ENCODE assay signal across 24 mouse cellular contexts in the genomic region with DNA sequence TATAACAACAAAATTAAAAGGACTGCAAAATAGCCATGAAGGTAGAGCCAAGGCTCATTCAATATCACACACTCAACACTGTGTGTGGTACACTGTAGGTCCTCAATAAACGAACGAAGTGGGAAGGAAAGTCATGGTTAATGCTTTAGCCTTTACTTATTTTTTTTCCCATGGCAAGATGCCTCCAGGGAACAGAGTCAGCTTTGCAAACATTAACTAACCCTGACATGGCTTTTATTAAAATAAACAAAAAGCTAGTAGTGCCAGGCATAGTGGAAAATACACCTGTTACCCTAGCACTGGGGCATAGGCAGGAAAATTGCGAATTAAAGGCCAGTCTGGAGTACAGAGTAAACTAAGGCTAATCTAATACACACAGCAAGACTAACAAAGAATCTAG. TPM values are rescaled to one million over a fixed set of nuclear protein-coding genes. Genes with fewer than 3 reads are reported as not detected.
DNase-seq lines count a peak whose midpoint lies in the region; ATAC-seq and TF ChIP-seq lines count a peak whose summit lies in the region.
"Had no signal": no experiment of that assay in that cellular context is flagged by ENCODE, and none has a peak within 500 bp of the region (broad histone marks: within the 10 kb centered on the region; RNA-seq: fewer than 3 reads in every experiment).

No protein-coding gene starts in this region.

- no peaks in the 10 kb centered on the region for H3K79me2 ChIP-seq in liver, adult 2 months (ENCODE audit: control insufficient read depth, insufficient read depth, low read length)

- H3K4me2 ChIP-seq in intestine, embryonic 16.5 days (ENCODE audit: low read depth, low read length), result no peak overlapping the region
- no peak overlapping the region for H3K4me2 ChIP-seq in intestine, embryonic 15.5 days (replicated peaks)
- no peak overlapping the region for H3K4me2 ChIP-seq in liver, embryonic 11.5 days
- H3K4me2 ChIP-seq in kidney, embryonic 16.5 days (replicated peaks; ENCODE audit: low read depth, low read length), result no peak overlapping the region
- H3K4me2 ChIP-seq in stomach, embryonic 15.5 days, result no peak overlapping the region
- H3K4me2 ChIP-seq: embryonic facial prominence, embryonic 13.5 days; forebrain, embryonic 12.5 days; heart, embryonic 11.5 days; heart, embryonic 15.5 days had no signal

- WGBS in intestine, embryonic 16.5 days, result 73% methylated on average over 3 of the region's 3 CpGs
- WGBS in intestine, embryonic 15.5 days, result 82% methylated on average over 3 of the region's 3 CpGs
- WGBS in liver, adult 2 months, result 22% methylated on average over 3 of the region's 3 CpGs
- 84% methylated on average over 3 of the region's 3 CpGs for WGBS in liver, embryonic 11.5 days
- 64% methylated on average over 3 of the region's 3 CpGs for WGBS in kidney, embryonic 16.5 days
- 61% methylated on average over 3 of the region's 3 CpGs for WGBS in stomach, embryonic 15.5 days

- H3K36me3 ChIP-seq in intestine, embryonic 16.5 days (ENCODE audit: control insufficient read depth, insufficient read depth, low read length), result no peaks in the 10 kb centered on the region
- H3K36me3 ChIP-seq in intestine, embryonic 15.5 days, result no peaks in the 10 kb centered on the region
- H3K36me3 ChIP-seq in liver, adult 2 months (ENCODE audit: control insufficient read depth, insufficient read depth, low read length), result peaks cover 15% of the 10 kb centered on the region
- H3K36me3 ChIP-seq in liver, embryonic 11.5 days (ENCODE audit: control insufficient read depth, insufficient read depth, low read length), result no peaks in the 10 kb centered on the region
- no peaks in the 10 kb centered on the region for H3K36me3 ChIP-seq in kidney, embryonic 16.5 days (ENCODE audit: insufficient read depth, low read length)
- H3K36me3 ChIP-seq in stomach, embryonic 15.5 days, result no peaks in the 10 kb centered on the region
- H3K36me3 ChIP-seq: embryonic facial prominence, embryonic 13.5 days; forebrain, embryonic 12.5 days; G1E; heart, embryonic 15.5 days; hindbrain, embryonic 10.5 days had no signal

- peak; percentile 74 for DNase-seq in liver, adult 2 months (ENCODE audit: extremely low read depth, low read depth, low spot score)
- no peak for DNase-seq in liver, embryonic 11.5 days (ENCODE audit: low spot score)
- no peak for DNase-seq in cerebellum, adult 11-12 months
- no peak for DNase-seq in heart, postnatal 4 days
- DNase-seq: adrenal gland, postnatal 10 days; B cell, adult 2 months; cerebellum, adult 18-20 months; cerebellum, adult 9-11 months; cerebellum, postnatal 36 days; gastrocnemius, postnatal 14 days; heart, adult 2 months; heart, postnatal 14 days had no signal

- H3K27me3 ChIP-seq in intestine, embryonic 16.5 days (replicated peaks; ENCODE audit: control insufficient read depth, insufficient read depth, low read length), result no peaks in the 10 kb centered on the region
- H3K27me3 ChIP-seq in intestine, embryonic 15.5 days (replicated peaks), result no peaks in the 10 kb centered on the region
- no peaks in the 10 kb centered on the region for H3K27me3 ChIP-seq in liver, adult 2 months (ENCODE audit: control insufficient read depth, insufficient read depth, low read length)
- H3K27me3 ChIP-seq in liver, embryonic 11.5 days (replicated peaks; ENCODE audit: control insufficient read depth, insufficient read depth, low read length), result no peaks in the 10 kb centered on the region
- H3K27me3 ChIP-seq in kidney, embryonic 16.5 days (ENCODE audit: insufficient read depth, low read length), result no peaks in the 10 kb centered on the region
- H3K27me3 ChIP-seq in stomach, embryonic 15.5 days (replicated peaks), result no peaks in the 10 kb centered on the region
- H3K27me3 ChIP-seq: embryonic facial prominence, embryonic 13.5 days; forebrain, embryonic 12.5 days; heart, embryonic 15.5 days had no signal

- H3K4me1 ChIP-seq in intestine, embryonic 16.5 days (ENCODE audit: control insufficient read depth, insufficient read depth, low read length), result no peaks in the 10 kb centered on the region
- H3K4me1 ChIP-seq in intestine, embryonic 15.5 days (replicated peaks), result no peaks in the 10 kb centered on the region
- peaks cover 1% of the 10 kb centered on the region; the same call in 1 of the 2 replicates for H3K4me1 ChIP-seq in liver, adult 2 months (ENCODE audit: control insufficient read depth, insufficient read depth, low read length)
- H3K4me1 ChIP-seq in liver, embryonic 11.5 days (replicated peaks; ENCODE audit: control insufficient read depth, insufficient read depth, low read length), result no peaks in the 10 kb centered on the region
- no peaks in the 10 kb centered on the region; the same call in 1 of the 2 replicates for H3K4me1 ChIP-seq in kidney, embryonic 16.5 days (ENCODE audit: insufficient read depth, low read length)
- H3K4me1 ChIP-seq in stomach, embryonic 15.5 days, result no peaks in the 10 kb centered on the region
- H3K4me1 ChIP-seq: embryonic facial prominence, embryonic 13.5 days; forebrain, embryonic 12.5 days; heart, embryonic 15.5 days; hindbrain, embryonic 10.5 days had no signal

- TF ChIP-seq POLR2A in liver, adult 2 months (IDR thresholded peaks at IDR 0.05; ENCODE audit: extremely low read depth, insufficient read depth, low read length), result no peak

- H3K9ac ChIP-seq in intestine, embryonic 16.5 days (ENCODE audit: low read depth, low read length), result no peak overlapping the region
- H3K9ac ChIP-seq in intestine, embryonic 15.5 days, result no peak overlapping the region
- no peak overlapping the region for H3K9ac ChIP-seq in liver, adult 2 months (ENCODE audit: low read depth, low read length)
- no peak overlapping the region for H3K9ac ChIP-seq in liver, embryonic 11.5 days (ENCODE audit: low read depth, low read length)
- H3K9ac ChIP-seq in kidney, embryonic 16.5 days (replicated peaks; ENCODE audit: low read length), result no peak overlapping the region
- H3K9ac ChIP-seq in stomach, embryonic 15.5 days, result no peak overlapping the region
- H3K9ac ChIP-seq: embryonic facial prominence, embryonic 13.5 days; forebrain, embryonic 12.5 days; heart, embryonic 15.5 days had no signal

- H3K9me3 ChIP-seq in intestine, embryonic 16.5 days (ENCODE audit: control insufficient read depth, low read length), result no peaks in the 10 kb centered on the region
- H3K9me3 ChIP-seq in intestine, embryonic 15.5 days, result no peaks in the 10 kb centered on the region
- H3K9me3 ChIP-seq in liver, embryonic 11.5 days (ENCODE audit: control insufficient read depth, low read length), result no peaks in the 10 kb centered on the region
- no peaks in the 10 kb centered on the region for H3K9me3 ChIP-seq in kidney, embryonic 16.5 days (ENCODE audit: low read length)
- H3K9me3 ChIP-seq in stomach, embryonic 15.5 days, result no peaks in the 10 kb centered on the region
- H3K9me3 ChIP-seq: embryonic facial prominence, embryonic 13.5 days; forebrain, embryonic 12.5 days; G1E; heart, embryonic 15.5 days; hindbrain, embryonic 10.5 days had no signal

- H3K4me3 ChIP-seq in intestine, embryonic 16.5 days (ENCODE audit: low read length), result no peak overlapping the region
- no peak overlapping the region for H3K4me3 ChIP-seq in intestine, embryonic 15.5 days (replicated peaks)
- no peak overlapping the region for H3K4me3 ChIP-seq in liver, adult 2 months (ENCODE audit: insufficient read depth, low read depth, low read length)
- no peak overlapping the region for H3K4me3 ChIP-seq in liver, embryonic 11.5 days (ENCODE audit: low read depth, low read length)
- no peak overlapping the region for H3K4me3 ChIP-seq in kidney, embryonic 16.5 days (ENCODE audit: low read length)
- H3K4me3 ChIP-seq in stomach, embryonic 15.5 days (replicated peaks), result no peak overlapping the region
- H3K4me3 ChIP-seq: embryonic facial prominence, embryonic 13.5 days; forebrain, embryonic 12.5 days; heart, adult 2 months; heart, embryonic 15.5 days; hindbrain, embryonic 10.5 days had no signal

- peak; percentile 38; the same call in 1 of the 2 replicates for ATAC-seq in intestine, embryonic 16.5 days
- ATAC-seq in intestine, embryonic 15.5 days, result no peak
- ATAC-seq in liver, embryonic 11.5 days (replicated peaks; ENCODE audit: low FRiP score), result no peak
- ATAC-seq in kidney, embryonic 16.5 days (ENCODE audit: low FRiP score, low TSS enrichment), result peak; percentile 67
- peak; percentile 70; the same call in 1 of the 2 replicates for ATAC-seq in stomach, embryonic 15.5 days (ENCODE audit: insufficient read depth, low FRiP score, low read depth)
- ATAC-seq: CD4-positive, CD25-positive, alpha-beta regulatory T cell, adult 4 months; forebrain, embryonic 16.5 days had no signal

- TF ChIP-seq CTCF in liver, adult 2 months (IDR thresholded peaks at IDR 0.05; ENCODE audit: low read depth, low read length), result no peak

- H3K27ac ChIP-seq in intestine, embryonic 16.5 days (ENCODE audit: low read length), result no peak overlapping the region
- H3K27ac ChIP-seq in intestine, embryonic 15.5 days, result no peak overlapping the region
- H3K27ac ChIP-seq in liver, adult 2 months (replicated peaks; ENCODE audit: insufficient read depth, low read depth, low read length), result no peak overlapping the region
- H3K27ac ChIP-seq in liver, embryonic 11.5 days (ENCODE audit: low read depth, low read length), result no peak overlapping the region
- H3K27ac ChIP-seq in kidney, embryonic 16.5 days (ENCODE audit: low read length), result no peak overlapping the region
- no peak overlapping the region for H3K27ac ChIP-seq in stomach, embryonic 15.5 days
- H3K27ac ChIP-seq: embryonic facial prominence, embryonic 13.5 days; forebrain, embryonic 12.5 days; heart, adult 2 months; heart, embryonic 15.5 days; hindbrain, embryonic 10.5 days had no signal

RNA-seq across cellular contexts. Expression of gene Fam13a, which starts 35.2 kb away (rescaled TPM):
- polyA plus RNA-seq in intestine, embryonic 16.5 days (2015; fragmentation: Nextera tagmentation; extraction: Ambion mirVana), result 16.1 and 16.8 TPM in 2 replicates
- 14.5 and 14.9 TPM in 2 replicates for polyA plus RNA-seq in intestine, embryonic 15.5 days (2015; fragmentation: Nextera tagmentation; extraction: Ambion mirVana)
- 42.5 and 48.3 TPM in 2 replicates for total RNA-seq in liver, adult 2 months (2014; rRNA removed)
- 3.2 and 3.4 TPM in 2 replicates for polyA plus RNA-seq in liver, adult 2 months (2012; rRNA removed)
- 1.5 and 2.1 TPM in 2 replicates for polyA plus RNA-seq in liver, embryonic 11.5 days (2014; fragmentation: Nextera tagmentation; extraction: Ambion mirVana)
- 10.5 and 11.5 TPM in 2 replicates for polyA plus RNA-seq in kidney, embryonic 16.5 days (2015; fragmentation: Nextera tagmentation; extraction: Ambion mirVana)
- 11.1 and 12.3 TPM in 2 replicates for polyA plus RNA-seq in stomach, embryonic 15.5 days (2015; fragmentation: Nextera tagmentation; extraction: Ambion mirVana)
- 10 to 100 TPM in 1 of 2 experiments, 1 to 10 TPM in 1; 8.6 to 12.1 TPM for total RNA-seq in heart, postnatal 4 days (2021)
- polyA plus RNA-seq: G1E had no signal

Comparison
In these comparisons a context has a peak if more than half of its experiments do, and no peak if none do; other contexts are left out.
1. ATAC-seq: peak in intestine, embryonic 16.5 days (single experiment), kidney, embryonic 16.5 days (single experiment) and stomach, embryonic 15.5 days (single experiment); none in intestine, embryonic 15.5 days (single experiment) and liver, embryonic 11.5 days (single experiment).